14 mouse cellular contexts compared by ENCODE assay signal in the genomic region with DNA sequence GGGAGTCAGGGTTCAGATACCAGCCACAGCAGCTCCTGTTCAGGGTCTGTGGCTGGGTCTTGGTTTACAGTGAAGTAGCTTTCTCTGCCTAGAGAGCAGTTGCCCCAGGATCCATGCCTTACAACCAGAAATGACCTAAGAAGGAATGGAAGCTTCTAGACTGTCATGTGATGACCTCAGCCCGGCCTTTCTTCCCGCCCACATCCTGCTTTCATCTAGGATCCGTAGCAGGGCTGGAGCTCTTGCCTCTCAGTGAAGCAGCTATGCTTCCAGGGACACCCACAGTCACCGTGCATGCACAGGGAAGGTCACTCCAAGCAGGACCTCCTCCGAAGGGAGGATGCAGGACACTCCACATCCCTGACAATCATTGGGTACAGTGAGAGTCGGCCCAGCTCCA.
"Had no signal": no experiment of that assay in that cellular context is flagged by ENCODE, and none has a peak within 500 bp of the region (broad histone marks: within the 10 kb centered on the region; RNA-seq: fewer than 3 reads in every experiment).

No protein-coding gene starts in this region.

- H3K36me3 ChIP-seq: intestine, embryonic 15.5 days; limb, embryonic 10.5 days; liver, embryonic 13.5 days; midbrain, embryonic 10.5 days; stomach, embryonic 15.5 days had no signal

- H3K27me3 ChIP-seq: intestine, embryonic 15.5 days; stomach, embryonic 15.5 days had no signal

- H3K27ac ChIP-seq: intestine, embryonic 15.5 days; layer of hippocampus, adult 2 months; left cerebral cortex, adult 2 months; limb, embryonic 10.5 days; liver, embryonic 13.5 days; macrophage; midbrain, embryonic 10.5 days; stomach, embryonic 15.5 days had no signal

- DNase-seq: kidney, adult 8-10 months; liver, embryonic 13.5 days; liver, postnatal 0 days; midbrain, embryonic 14.5 days; right cerebral cortex, postnatal 14 days; thymus, adult 2 months; thymus, postnatal 25 days had no signal

- ATAC-seq: intestine, embryonic 15.5 days; liver, postnatal 0 days had no signal

- H3K9me3 ChIP-seq: intestine, embryonic 15.5 days; limb, embryonic 10.5 days; liver, embryonic 13.5 days; midbrain, embryonic 10.5 days; stomach, embryonic 15.5 days had no signal

- H3K4me1 ChIP-seq: liver, embryonic 13.5 days had no signal

- H3K9ac ChIP-seq: intestine, embryonic 15.5 days; liver, embryonic 13.5 days; liver, postnatal 0 days; stomach, embryonic 15.5 days had no signal

- H3K4me3 ChIP-seq: intestine, embryonic 15.5 days; layer of hippocampus, adult 2 months; left cerebral cortex, adult 2 months; limb, embryonic 10.5 days; liver, embryonic 13.5 days; midbrain, embryonic 10.5 days; stomach, embryonic 15.5 days had no signal

- H3K4me2 ChIP-seq: intestine, embryonic 15.5 days; liver, embryonic 13.5 days; stomach, embryonic 15.5 days had no signal
